Mouse (Mus musculus): ENCODE data around the gene Zfp362. TPM values are rescaled to one million over a fixed set of nuclear protein-coding genes. Genes with fewer than 3 reads are reported as not detected.
A peak's percentile ranks its signal among the peaks of the same experiment; 100 is the strongest.

Gene Zfp362
- total RNA-seq, 2 experiments from 2014 or later = 25.8 to 28.8 TPM

DNA sequence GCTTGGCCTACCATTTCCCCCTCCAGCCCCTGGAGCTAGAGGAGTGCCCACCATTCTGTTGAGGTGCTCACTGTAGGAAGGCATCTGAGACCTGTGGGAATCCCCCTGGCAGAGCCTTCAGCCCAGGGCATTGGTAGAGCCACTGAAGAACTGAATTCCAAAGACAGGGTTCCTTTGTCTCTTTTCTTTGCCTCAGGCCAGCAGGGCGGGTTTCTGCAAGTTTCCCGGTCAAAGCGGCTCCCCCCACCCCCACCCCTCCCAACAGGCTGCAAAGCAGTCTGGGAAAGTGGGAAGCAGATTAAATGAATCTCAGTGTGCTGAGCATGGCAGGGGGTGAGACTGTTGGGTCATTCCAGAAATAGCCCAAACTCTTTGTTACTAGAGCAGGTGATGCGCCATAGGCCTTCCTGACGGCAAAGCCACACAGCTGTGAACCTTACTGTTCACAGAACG lies 68.7 kb downstream of the Zfp362 start:
- DNase-seq (ENCODE audit: low spot score in 2 of 2) = no peak
- intact Hi-C loops (cut with DNase I) = no loop called here

- DNase-seq (ENCODE audit: low spot score in 2 of 2) = peak in 1 of 2 experiments; percentile 59
- intact Hi-C loops (cut with DNase I) = no loop called here
These were observed 70.8 kb downstream of the Zfp362 start for GRCm38 (mm10) chr4:128734721-128735671.

DNA sequence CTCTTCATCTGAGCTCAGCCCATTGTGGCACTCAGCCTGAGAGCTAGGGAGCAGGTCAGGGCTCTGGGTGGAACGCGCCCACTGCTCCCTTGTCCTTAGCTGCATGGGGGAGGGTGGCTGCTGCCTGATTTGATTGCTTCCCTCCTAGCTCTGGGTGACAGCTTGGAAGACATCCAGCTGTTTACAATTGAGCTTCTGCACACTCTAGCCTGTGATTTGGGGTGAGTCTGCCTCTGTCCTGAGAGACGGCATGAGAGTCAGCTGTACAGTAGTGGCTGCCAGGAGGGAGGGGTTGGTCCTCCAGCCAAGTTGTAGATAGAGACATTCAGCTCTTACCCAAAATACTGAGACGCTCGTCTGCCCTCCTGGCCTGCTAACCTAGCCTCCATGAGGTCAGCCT lies 71.6 kb downstream of the Zfp362 start:
- intact Hi-C loops (cut with DNase I) = no loop called here
- DNase-seq (ENCODE audit: low spot score in 2 of 2) = peak; percentile 50 to 62

- no peak for DNase-seq (ENCODE audit: low spot score in 2 of 2)
- intact Hi-C loops (cut with DNase I) = no loop called here
These were observed 72.3 kb downstream of the Zfp362 start for GRCm38 (mm10) chr4:128733496-128733895.

DNA sequence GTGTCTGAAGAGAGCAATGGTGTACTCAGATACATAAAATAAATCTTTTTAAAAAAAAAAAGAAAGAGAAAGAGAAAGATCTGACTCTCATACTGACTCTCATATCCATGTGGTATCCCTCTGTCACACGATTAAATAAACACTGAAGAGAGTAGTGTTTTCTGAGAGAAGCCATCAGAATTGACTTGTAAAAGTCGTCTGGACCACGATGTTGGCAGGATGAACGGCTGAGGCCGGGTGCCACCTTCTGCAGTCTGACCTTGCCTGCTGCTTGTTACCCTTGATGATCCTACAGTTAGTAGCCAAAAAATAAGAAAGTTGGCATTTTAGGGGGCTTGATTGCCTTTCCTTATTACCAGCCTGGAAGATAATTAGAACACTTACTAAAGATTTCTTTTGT lies 73.1 kb downstream of the Zfp362 start:
- intact Hi-C loops (cut with DNase I) = no loop called here
- DNase-seq (ENCODE audit: low spot score in 2 of 2) = no peak

- intact Hi-C loops (cut with DNase I) = no loop called here
These were observed 75.6 kb downstream of the Zfp362 start for GRCm38 (mm10) chr4:128730271-128730670.

DNA sequence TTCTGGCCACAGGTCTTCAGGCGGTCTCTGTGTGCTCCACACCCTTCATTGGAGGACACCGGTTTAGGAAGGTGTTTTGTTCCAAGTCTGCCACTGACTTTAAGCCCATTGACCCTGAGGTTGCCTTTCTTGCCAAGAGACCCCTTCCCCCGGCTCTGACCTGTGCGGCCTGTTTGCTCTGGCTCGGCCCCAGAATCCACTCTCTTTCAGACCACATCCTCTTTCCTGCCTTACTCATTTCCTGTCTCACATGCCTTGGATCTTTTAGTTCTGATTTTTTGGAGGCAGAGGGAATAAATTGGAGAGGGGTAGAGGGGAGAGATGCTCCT lies 76.2 kb downstream of the Zfp362 start:
- intact Hi-C loops (cut with DNase I) = loop anchor here (5.0 kb wide), 1 partner anchor 48 kb away; no protein-coding TSS in a partner anchor
- no peak for DNase-seq (ENCODE audit: low spot score in 2 of 2)

More at GRCm38 (mm10) chr4:128730271-128730670, 75.6 kb downstream of the Zfp362 start:
- no peak for DNase-seq (ENCODE audit: low spot score in 2 of 2)

DNA sequence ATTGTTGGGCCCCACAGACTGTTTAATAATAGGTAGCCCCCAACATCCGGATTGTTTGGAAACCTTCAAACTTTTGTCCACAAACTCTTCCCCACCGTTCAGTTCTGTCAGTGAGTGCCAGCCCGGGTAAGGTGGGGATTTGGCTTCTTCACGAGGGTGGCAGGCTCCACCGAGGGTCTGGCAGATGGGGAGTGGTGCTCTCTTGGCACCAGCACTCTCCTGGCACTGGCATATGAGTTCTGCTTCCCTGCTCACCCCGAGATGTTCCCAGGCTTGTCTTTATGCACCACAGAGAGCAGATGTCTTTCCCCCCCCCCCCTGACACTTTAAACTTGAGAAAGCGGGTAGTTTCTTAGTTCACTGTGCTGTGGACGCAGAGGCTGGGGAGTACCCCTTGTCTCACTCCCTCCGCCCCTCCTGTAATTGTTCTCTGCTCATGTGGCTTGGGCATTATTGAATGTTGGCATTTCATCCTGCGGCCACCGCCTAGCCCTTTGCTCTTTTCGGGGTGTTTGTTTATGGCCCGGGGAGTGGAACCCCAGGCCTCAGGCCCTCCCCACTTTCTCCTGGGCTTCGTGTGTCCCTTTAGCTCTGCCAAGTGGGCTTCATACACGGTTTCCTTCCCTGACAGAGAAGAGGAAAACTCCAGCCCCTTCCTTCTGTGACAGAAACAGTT lies 76.7 kb downstream of the Zfp362 start:
- DNase-seq (ENCODE audit: low spot score in 2 of 2) = no peak
- intact Hi-C loops (cut with DNase I) = loop anchor here (5.0 kb wide), 1 partner anchor 48 kb away; no protein-coding TSS in a partner anchor

DNA sequence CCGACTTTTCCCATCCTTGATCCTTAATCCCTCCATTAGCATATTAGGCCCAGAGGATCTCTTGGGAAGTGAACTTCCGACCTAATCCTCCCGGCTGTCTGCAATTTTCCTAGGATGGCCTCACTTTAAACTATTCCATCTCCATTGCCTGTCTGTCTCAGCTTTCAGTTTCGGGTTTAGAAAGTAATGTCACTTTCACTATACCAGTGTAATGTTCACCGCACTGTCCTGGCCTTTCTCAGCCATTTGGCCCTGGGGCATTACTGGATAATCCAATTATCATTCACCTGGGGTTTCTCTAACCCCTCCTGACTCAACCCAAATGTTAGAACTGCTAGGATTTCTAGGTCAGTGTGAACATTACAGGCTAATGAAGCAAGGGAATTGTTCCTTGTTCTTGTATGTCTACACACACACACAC lies 77.4 kb downstream of the Zfp362 start:
- intact Hi-C loops (cut with DNase I) = loop anchor here (5.0 kb wide), 1 partner anchor 49 kb away; no protein-coding TSS in a partner anchor

GRCm38 (mm10) chr4:128727721-128728430 lies 78.0 kb downstream of the Zfp362 start:
- peak in 1 of 2 experiments; percentile 39 for DNase-seq (ENCODE audit: low spot score in 2 of 2)
- intact Hi-C loops (cut with DNase I) = loop anchor here (5.0 kb wide), 1 partner anchor 49 kb away; no protein-coding TSS in a partner anchor

More for the DNA sequence above, 77.4 kb downstream of the Zfp362 start:
- DNase-seq (ENCODE audit: low spot score in 2 of 2) = no peak

DNA sequence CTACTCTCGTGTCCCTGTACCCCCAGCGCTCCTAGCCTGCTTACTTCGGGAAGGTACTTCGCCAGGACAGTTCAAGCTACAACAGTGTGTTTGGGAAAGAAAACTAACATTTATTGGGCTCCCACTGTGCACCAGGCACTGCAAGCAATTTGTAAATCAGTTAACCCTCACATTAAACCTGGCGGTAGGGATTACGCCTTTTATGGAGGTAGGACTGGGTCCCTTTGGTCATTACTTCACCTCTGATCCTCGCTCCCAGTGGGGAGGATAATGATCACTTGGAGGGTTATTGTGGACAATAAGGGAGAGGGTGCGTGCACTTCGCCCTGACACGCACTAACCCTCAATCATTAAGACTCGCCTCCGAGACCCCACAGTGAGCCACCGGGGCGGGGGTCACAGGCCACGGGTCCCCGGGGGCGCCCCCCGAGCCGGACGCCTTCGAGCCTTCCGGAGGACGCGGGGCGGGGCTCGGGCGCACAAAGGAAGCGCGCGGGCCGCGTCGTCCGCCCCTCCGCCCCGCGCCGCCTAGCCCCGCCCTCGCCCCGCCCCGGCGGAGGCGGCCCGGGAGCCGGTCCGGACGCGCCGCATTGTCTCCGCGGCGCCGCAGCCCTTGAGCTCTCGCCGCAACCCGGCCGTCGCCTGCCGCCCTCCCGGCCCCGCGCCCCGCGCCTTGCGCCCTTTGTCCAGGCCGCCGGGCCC lies 78.7 kb downstream of the Zfp362 start:
- intact Hi-C loops (cut with DNase I) = loop anchor here (5.0 kb wide), 1 partner anchor 50 kb away; no protein-coding TSS in a partner anchor
- DNase-seq (ENCODE audit: low spot score in 2 of 2) = peak; percentile 76 to 86

DNA sequence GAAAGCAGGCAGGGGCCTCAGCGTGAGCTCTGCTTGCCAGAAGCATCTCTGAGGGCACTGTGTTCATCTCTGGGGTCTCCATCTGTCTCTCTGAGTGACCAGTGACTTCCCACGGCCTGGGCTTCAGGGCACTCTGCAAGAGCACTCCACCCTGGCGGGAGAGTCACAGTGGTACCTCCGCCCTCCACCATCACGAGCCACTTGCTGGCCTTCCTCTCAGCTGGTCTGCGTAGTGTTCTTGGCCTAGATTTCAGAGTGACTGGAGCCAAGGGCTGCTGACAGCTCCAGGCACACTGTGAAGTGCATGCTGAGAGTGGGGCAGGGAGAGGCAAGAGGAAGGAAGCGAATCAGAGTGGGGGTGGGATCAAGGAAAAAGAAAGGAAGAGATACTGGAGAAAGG lies 81.8 kb downstream of the Zfp362 start:
- peak in 1 of 2 experiments; percentile 60 for DNase-seq (ENCODE audit: low spot score in 2 of 2)
- intact Hi-C loops (cut with DNase I) = no loop called here

GRCm38 (mm10) chr4:128723431-128723830 lies 82.4 kb downstream of the Zfp362 start:
- DNase-seq (ENCODE audit: low spot score in 2 of 2) = no peak
- intact Hi-C loops (cut with DNase I) = no loop called here

Other genes starting within 250 kb of the Zfp362 start
- 1 to 10 TPM; 8.3 to 9.9 TPM for gene Zscan20, start 195.9 kb downstream of the Zfp362 start, total RNA-seq (2021)
- gene Tlr12, start 187.4 kb downstream of the Zfp362 start, total RNA-seq (2021) = 1 to 10 TPM in 1 of 2 experiments, under 1 TPM in 1; 0.89 to 1.0 TPM
- gene Phc2, start 151.3 kb downstream of the Zfp362 start, total RNA-seq (2021) = 10 to 100 TPM; 82.7 to 92.4 TPM
- gene A3galt2, start 50.7 kb downstream of the Zfp362 start, total RNA-seq (2021) = under 1 TPM; 0.25 to 0.32 TPM
- 10 to 100 TPM; 17.2 to 20.4 TPM for gene Trim62, start 77.5 kb upstream of the Zfp362 start, total RNA-seq (2021)
- gene Azin2, start 156.4 kb upstream of the Zfp362 start, total RNA-seq (2021) = 10 to 100 TPM; 48.8 to 51.4 TPM
- 10 to 100 TPM; 24.8 to 26.5 TPM for gene Ak2, start 185.9 kb upstream of the Zfp362 start, total RNA-seq (2021)

All from left cerebral cortex, postnatal 25 days (tissue).